Mouse (Mus musculus): Measurements from ENCODE around the gene Taf11.

Gene Taf11

GRCm38 (mm10) chr17:27916366-27916765 lies 6.7 kb upstream of the Taf11 start:
- DNase-seq, result no peak

GRCm38 (mm10) chr17:27914742-27915141 lies 5.1 kb upstream of the Taf11 start:
- DNase-seq, result no peak

GRCm38 (mm10) chr17:27911371-27911770 lies 1.7 kb upstream of the Taf11 start:
- DNase-seq, result no peak

- peak; percentile 94 to 96 for DNase-seq
Measured at GRCm38 (mm10) chr17:27908888-27909621, 589 bp downstream of the Taf11 start, which contains the start of gene Anks1. Anks1 (plus strand) TSS chr17:27909306.

GRCm38 (mm10) chr17:27908206-27908887 lies 1.3 kb downstream of the Taf11 start:
- no peak for DNase-seq

GRCm38 (mm10) chr17:27907512-27908205 lies 2.0 kb downstream of the Taf11 start:
- DNase-seq, result peak; percentile 98

- DNase-seq, result peak; percentile 50 to 66
Measured at GRCm38 (mm10) chr17:27886499-27887210, 23.0 kb downstream of the Taf11 start.

GRCm38 (mm10) chr17:27883994-27884393 lies 25.6 kb downstream of the Taf11 start:
- no peak for DNase-seq

- DNase-seq, result no peak
Measured at GRCm38 (mm10) chr17:27883129-27883528, 26.5 kb downstream of the Taf11 start.

GRCm38 (mm10) chr17:27881518-27881917 lies 28.1 kb downstream of the Taf11 start:
- DNase-seq, result peak; percentile 34 to 62

- no peak for DNase-seq
Measured at GRCm38 (mm10) chr17:27874510-27874909, 35.1 kb downstream of the Taf11 start.

GRCm38 (mm10) chr17:27873583-27873982 lies 36.1 kb downstream of the Taf11 start:
- no peak for DNase-seq

- peak; percentile 63 to 71 for DNase-seq
Measured at GRCm38 (mm10) chr17:27871851-27872250, 37.8 kb downstream of the Taf11 start.

GRCm38 (mm10) chr17:27866737-27867136 lies 42.9 kb downstream of the Taf11 start:
- no peak for DNase-seq

GRCm38 (mm10) chr17:27865461-27865860 lies 44.2 kb downstream of the Taf11 start:
- DNase-seq, result no peak

GRCm38 (mm10) chr17:27859131-27859530 lies 50.5 kb downstream of the Taf11 start:
- no peak for DNase-seq

- no peak for DNase-seq
Measured at GRCm38 (mm10) chr17:27857649-27858475, 51.8 kb downstream of the Taf11 start.

- peak in 1 of 2 experiments; percentile 73 for DNase-seq
Measured at GRCm38 (mm10) chr17:27856798-27857648, 52.6 kb downstream of the Taf11 start.

- DNase-seq, result peak; percentile 85 to 95
Measured at GRCm38 (mm10) chr17:27856265-27856797, 53.3 kb downstream of the Taf11 start, which contains the start of gene Uhrf1bp1. Uhrf1bp1 (plus strand) TSS chr17:27856441.

Measured in cerebellum, postnatal 25 days (tissue).